Mouse (Mus musculus) hindbrain, embryonic 15.5 days (tissue): Measurements from ENCODE around the gene AA986860. TPM values are rescaled to one million over a fixed set of nuclear protein-coding genes. Genes with fewer than 3 reads are reported as not detected.

ENCODE experiments used
- ATAC-seq: fragments of 200-750 bp; cut with Nextera tagmentation; 2 replicates; pipeline ENCODE4 v1.8.0; 2017; ENCODE audit warnings: low read depth, moderate number of reproducible peaks, moderate TSS enrichment; ENCODE audit not compliant: low FRiP score
- H3K27ac ChIP-seq: fragments of 300-500 bp; sonication (generic); replicated peaks from 2 replicates; pipeline ENCODE4 v1.5.1; 2015; ENCODE audit warnings: mild to moderate bottlenecking, inconsistent platforms
- H3K27me3 ChIP-seq: fragments of 300-500 bp; sonication (generic); 2 replicates; pipeline ENCODE4 v1.6.1; 2015; ENCODE audit warnings: control low read depth, inconsistent platforms
- H3K36me3 ChIP-seq: fragments of 300-500 bp; sonication (generic); 2 replicates; pipeline ENCODE4 v1.6.1; 2015; ENCODE audit warnings: control low read depth, inconsistent platforms
- H3K4me1 ChIP-seq: fragments of 300-500 bp; sonication (generic); replicated peaks from 2 replicates; pipeline ENCODE4 v1.6.1; 2015; ENCODE audit warnings: control low read depth, inconsistent platforms
- H3K4me2 ChIP-seq: fragments of 300-500 bp; sonication (generic); 2 replicates; pipeline ENCODE4 v1.6.1; 2015; ENCODE audit warnings: moderate library complexity, mild to moderate bottlenecking, inconsistent platforms
- H3K4me3 ChIP-seq: fragments of 300-500 bp; sonication (generic); 2 replicates; pipeline ENCODE4 v1.5.1; 2015; ENCODE audit warnings: mild to moderate bottlenecking, inconsistent platforms
- H3K9ac ChIP-seq: fragments of 300-500 bp; sonication (generic); 2 replicates; pipeline ENCODE4 v1.6.1; 2015; ENCODE audit warnings: inconsistent platforms
- H3K9me3 ChIP-seq: fragments of 300-500 bp; sonication (generic); 2 replicates; pipeline ENCODE4 v1.6.1; 2016; ENCODE audit warnings: control low read depth, inconsistent platforms
- WGBS: fragments of 180-500 bp; shearing (Covaris S2); methylation state at CpG from one replicate; pipeline ENCODE4 v1.1.7; 2015; 5-methylcytosine and 5-hydroxymethylcytosine counted together
- polyA plus RNA-seq: library from polyadenylated mRNA; unstranded; fragments of >200 nt; fragmentation: Nextera tagmentation; extraction: Ambion mirVana; gene quantifications from 2 replicates; pipeline ENCODE4 v1.2.1, GENCODE M21; 2015

The AA986860 gene
- polyA plus RNA-seq, 1 experiment from 2014 or later, result 0.39 TPM

GRCm38 (mm10) chr1:130762045-130762760 lies 30.4 kb downstream of the AA986860 start:
- no peaks in the 10 kb centered on the region for H3K9me3 ChIP-seq
- no peaks in the 10 kb centered on the region for H3K27me3 ChIP-seq
- H3K36me3 ChIP-seq, result no peaks in the 10 kb centered on the region
- no peak overlapping the region for H3K4me3 ChIP-seq
- no peaks in the 10 kb centered on the region for H3K4me1 ChIP-seq
- WGBS, result 83% methylated on average over 3 of the region's 3 CpGs
- no peak for ATAC-seq
- H3K9ac ChIP-seq, result no peak overlapping the region
- no peak overlapping the region for H3K27ac ChIP-seq
- no peak overlapping the region for H3K4me2 ChIP-seq

- H3K4me2 ChIP-seq, result no peak overlapping the region
- no peaks in the 10 kb centered on the region for H3K27me3 ChIP-seq
- H3K9me3 ChIP-seq, result no peaks in the 10 kb centered on the region
- H3K36me3 ChIP-seq, result no peaks in the 10 kb centered on the region
- H3K4me1 ChIP-seq, result no peaks in the 10 kb centered on the region
- H3K27ac ChIP-seq, result no peak overlapping the region
- WGBS, result 92% methylated on average over 12 of the region's 12 CpGs
- H3K9ac ChIP-seq, result no peak overlapping the region
- ATAC-seq, result no peak
- H3K4me3 ChIP-seq, result no peak overlapping the region
Observed at GRCm38 (mm10) chr1:130764027-130764461, 32.3 kb downstream of the AA986860 start.

- Histone ChIP-seq H3K4me3 (no peak overlapping the region), H3K4me1 (no peaks in the 10 kb centered on the region)
- 86% methylated on average over 5 of the region's 5 CpGs for WGBS
Observed at GRCm38 (mm10) chr1:130767066-130767465, 35.3 kb downstream of the AA986860 start.

GRCm38 (mm10) chr1:130769925-130770324 lies 38.1 kb downstream of the AA986860 start:
- no peak overlapping the region for H3K4me3 ChIP-seq
- H3K9me3 ChIP-seq, result no peaks in the 10 kb centered on the region
- H3K4me2 ChIP-seq, result no peak overlapping the region
- no peak for ATAC-seq
- no peaks in the 10 kb centered on the region for H3K27me3 ChIP-seq
- H3K36me3 ChIP-seq, result no peaks in the 10 kb centered on the region
- H3K27ac ChIP-seq, result no peak overlapping the region
- no peaks in the 10 kb centered on the region for H3K4me1 ChIP-seq
- 93% methylated on average over 2 of the region's 2 CpGs for WGBS
- no peak overlapping the region for H3K9ac ChIP-seq

More at GRCm38 (mm10) chr1:130767066-130767465, 35.3 kb downstream of the AA986860 start:
- Histone ChIP-seq H3K27ac (no peak overlapping the region), H3K9me3 (no peaks in the 10 kb centered on the region), H3K9ac (no peak overlapping the region), H3K36me3 (no peaks in the 10 kb centered on the region), H3K4me2 (no peak overlapping the region), H3K27me3 (no peaks in the 10 kb centered on the region)
- ATAC-seq, result no peak

- no peak for ATAC-seq
- WGBS, result 87% methylated on average over 4 of the region's 4 CpGs
Observed at GRCm38 (mm10) chr1:130770487-130770886, 38.7 kb downstream of the AA986860 start.

GRCm38 (mm10) chr1:130770981-130771494 lies 39.3 kb downstream of the AA986860 start:
- 75% methylated on average over 3 of the region's 3 CpGs for WGBS
- H3K27me3 ChIP-seq, result no peaks in the 10 kb centered on the region
- no peak overlapping the region for H3K4me3 ChIP-seq
- H3K9ac ChIP-seq, result no peak overlapping the region
- H3K4me2 ChIP-seq, result no peak overlapping the region
- H3K36me3 ChIP-seq, result no peaks in the 10 kb centered on the region
- H3K4me1 ChIP-seq, result no peaks in the 10 kb centered on the region
- no peak overlapping the region for H3K27ac ChIP-seq
- no peak for ATAC-seq
- H3K9me3 ChIP-seq, result no peaks in the 10 kb centered on the region

More at GRCm38 (mm10) chr1:130770487-130770886, 38.7 kb downstream of the AA986860 start:
- Histone ChIP-seq H3K9me3 (no peaks in the 10 kb centered on the region), H3K4me2 (no peak overlapping the region), H3K36me3 (no peaks in the 10 kb centered on the region), H3K27me3 (no peaks in the 10 kb centered on the region), H3K4me1 (no peaks in the 10 kb centered on the region), H3K4me3 (no peak overlapping the region), H3K27ac (no peak overlapping the region), H3K9ac (no peak overlapping the region)

GRCm38 (mm10) chr1:130775234-130775633 lies 43.5 kb downstream of the AA986860 start:
- no peaks in the 10 kb centered on the region for H3K4me1 ChIP-seq
- no peaks in the 10 kb centered on the region for H3K27me3 ChIP-seq
- H3K9ac ChIP-seq, result no peak overlapping the region
- 33% methylated on average over 2 of the region's 2 CpGs for WGBS
- no peak for ATAC-seq
- no peak overlapping the region for H3K4me3 ChIP-seq
- H3K27ac ChIP-seq, result no peak overlapping the region
- H3K36me3 ChIP-seq, result no peaks in the 10 kb centered on the region
- no peaks in the 10 kb centered on the region for H3K9me3 ChIP-seq
- H3K4me2 ChIP-seq, result no peak overlapping the region

- 80% methylated on average over 7 of the region's 7 CpGs for WGBS
- H3K9me3 ChIP-seq, result no peaks in the 10 kb centered on the region
- no peaks in the 10 kb centered on the region for H3K36me3 ChIP-seq
- no peak overlapping the region for H3K9ac ChIP-seq
- no peaks in the 10 kb centered on the region for H3K4me1 ChIP-seq
- H3K4me2 ChIP-seq, result no peak overlapping the region
- H3K4me3 ChIP-seq, result no peak overlapping the region
- no peak for ATAC-seq
- no peak overlapping the region for H3K27ac ChIP-seq
- H3K27me3 ChIP-seq, result no peaks in the 10 kb centered on the region
Observed at GRCm38 (mm10) chr1:130775691-130776331, 44.0 kb downstream of the AA986860 start.

- no peak overlapping the region for H3K9ac ChIP-seq
- H3K27ac ChIP-seq, result no peak overlapping the region
- WGBS, result 91% methylated on average over 1 of the region's 1 CpGs
- no peak for ATAC-seq
- H3K27me3 ChIP-seq, result no peaks in the 10 kb centered on the region
- H3K4me3 ChIP-seq, result no peak overlapping the region
- H3K9me3 ChIP-seq, result no peaks in the 10 kb centered on the region
- H3K4me1 ChIP-seq, result no peaks in the 10 kb centered on the region
- H3K36me3 ChIP-seq, result no peaks in the 10 kb centered on the region
- H3K4me2 ChIP-seq, result no peak overlapping the region
Observed at GRCm38 (mm10) chr1:130776645-130777044, 44.9 kb downstream of the AA986860 start.

- Histone ChIP-seq H3K4me3 (no peak overlapping the region), H3K27me3 (no peaks in the 10 kb centered on the region), H3K9ac (no peak overlapping the region), H3K36me3 (no peaks in the 10 kb centered on the region), H3K9me3 (no peaks in the 10 kb centered on the region), H3K4me1 (no peaks in the 10 kb centered on the region), H3K4me2 (no peak overlapping the region), H3K27ac (no peak overlapping the region)
- ATAC-seq, result no peak
- WGBS, result 88% methylated on average over 3 of the region's 3 CpGs
Observed at GRCm38 (mm10) chr1:130779867-130780266, 48.1 kb downstream of the AA986860 start.

- 28% methylated on average over 4 of the region's 4 CpGs for WGBS
- Histone ChIP-seq H3K27ac (no peak overlapping the region), H3K9me3 (no peaks in the 10 kb centered on the region), H3K4me3 (no peak overlapping the region), H3K27me3 (no peaks in the 10 kb centered on the region), H3K4me1 (no peaks in the 10 kb centered on the region), H3K4me2 (no peak overlapping the region), H3K9ac (no peak overlapping the region), H3K36me3 (no peaks in the 10 kb centered on the region)
- ATAC-seq, result no peak
Observed at GRCm38 (mm10) chr1:130784054-130784453, 52.3 kb downstream of the AA986860 start.

- Histone ChIP-seq H3K36me3 (no peaks in the 10 kb centered on the region), H3K4me3 (no peak overlapping the region), H3K27me3 (no peaks in the 10 kb centered on the region), H3K9ac (no peak overlapping the region), H3K4me2 (no peak overlapping the region), H3K27ac (no peak overlapping the region), H3K9me3 (no peaks in the 10 kb centered on the region), H3K4me1 (no peaks in the 10 kb centered on the region)
- no peak for ATAC-seq
- WGBS, result 42% methylated on average over 4 of the region's 4 CpGs
Observed at GRCm38 (mm10) chr1:130787001-130787400, 55.2 kb downstream of the AA986860 start.
